Mouse (Mus musculus): ENCODE measurements around the gene Ptpn1.
A peak's percentile ranks its signal among the peaks of the same experiment; 100 is the strongest.

Gene Ptpn1

DNA sequence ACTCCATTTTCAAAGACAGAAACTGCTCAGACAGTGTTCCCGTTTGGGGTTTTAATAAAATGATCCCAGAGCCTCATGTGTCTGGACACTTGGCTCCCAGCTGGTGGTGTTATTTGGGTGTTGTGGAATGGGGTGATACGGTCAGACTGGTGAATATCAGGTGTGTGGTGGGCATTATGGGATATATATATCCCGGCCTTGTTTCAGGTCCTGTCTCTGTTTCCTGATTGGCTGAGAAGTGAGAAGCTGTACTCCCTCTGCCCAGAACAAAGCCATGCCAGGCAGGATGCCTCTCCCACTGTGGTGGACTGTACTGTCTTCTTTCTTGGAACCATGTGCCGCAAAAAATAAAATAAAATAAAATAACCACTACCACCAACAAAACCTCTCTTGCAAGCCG is 7.8 kb upstream of the Ptpn1 start:
- no peak for DNase-seq

DNA sequence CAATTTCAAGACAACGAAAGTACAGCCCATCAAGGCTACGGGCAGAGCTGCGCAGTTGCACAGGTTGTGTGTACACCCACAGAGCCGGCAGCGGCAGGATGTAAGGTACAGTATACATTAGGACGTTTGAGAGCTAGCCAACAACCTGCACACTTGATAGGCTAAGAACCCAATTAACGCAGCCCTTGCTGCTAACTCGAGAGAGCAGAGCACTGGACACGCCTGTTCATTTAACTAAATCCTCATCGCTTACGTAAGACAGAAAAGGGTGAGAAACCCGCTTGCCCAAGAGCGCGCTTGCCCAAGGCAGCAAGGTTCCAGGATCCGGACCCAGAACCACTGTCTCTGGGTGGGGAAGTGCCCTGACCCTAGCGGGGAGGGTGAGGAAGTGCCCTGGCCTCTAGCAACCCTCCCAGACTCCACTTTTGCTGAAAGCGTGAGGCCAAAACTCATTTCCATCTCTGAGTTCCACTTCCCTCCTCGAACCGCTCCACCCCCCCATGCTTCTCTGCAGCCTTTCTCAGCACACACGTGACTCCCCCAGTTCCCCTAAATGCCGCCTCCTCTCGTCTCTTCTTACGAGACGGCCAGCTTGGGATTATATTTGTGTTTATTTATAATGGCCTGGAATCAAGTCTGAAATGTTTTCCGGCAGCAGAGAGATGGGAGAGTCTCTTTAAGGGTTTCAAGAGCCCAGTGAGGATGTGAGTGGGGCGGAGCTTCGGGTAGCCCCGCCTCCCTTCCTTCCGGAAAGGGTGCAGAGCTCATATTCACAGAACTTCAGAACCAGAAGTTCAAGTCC is 6.9 kb upstream of the Ptpn1 start:
- peak; percentile 91 for DNase-seq

GRCm38 (mm10) chr2:167925841-167926800 is 5.7 kb upstream of the Ptpn1 start:
- no peak for DNase-seq

- no peak for DNase-seq
These were observed 3.8 kb upstream of the Ptpn1 start for GRCm38 (mm10) chr2:167928002-167928526.

- no peak for DNase-seq
These were observed 2.9 kb upstream of the Ptpn1 start for GRCm38 (mm10) chr2:167928972-167929371.

- no peak for DNase-seq
These were observed 882 bp upstream of the Ptpn1 start for GRCm38 (mm10) chr2:167930975-167931374.

GRCm38 (mm10) chr2:167932727-167933231 is 922 bp downstream of the Ptpn1 start:
- no peak for DNase-seq

- DNase-seq = no peak
These were observed 1.5 kb downstream of the Ptpn1 start for GRCm38 (mm10) chr2:167933397-167933796.

DNA sequence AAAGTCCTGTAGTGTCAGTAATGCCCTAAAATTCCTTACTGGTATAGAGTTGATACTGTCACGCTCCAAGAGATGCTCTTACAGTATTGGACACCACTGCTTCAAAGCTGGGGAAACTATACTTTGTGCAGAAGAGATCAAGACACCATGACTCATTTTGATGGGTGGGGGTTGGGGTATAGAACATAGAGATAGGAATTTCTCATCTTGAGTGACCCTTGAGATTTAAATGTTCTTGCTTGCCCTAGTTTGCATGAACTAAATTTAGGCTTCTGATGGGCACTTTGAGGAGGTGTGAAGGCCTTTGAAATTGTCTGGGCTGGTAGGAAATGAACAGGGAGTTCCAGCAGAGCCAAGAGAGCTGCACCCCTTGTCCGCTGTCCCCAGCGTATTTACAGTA is 4.1 kb downstream of the Ptpn1 start:
- DNase-seq = no peak

DNA sequence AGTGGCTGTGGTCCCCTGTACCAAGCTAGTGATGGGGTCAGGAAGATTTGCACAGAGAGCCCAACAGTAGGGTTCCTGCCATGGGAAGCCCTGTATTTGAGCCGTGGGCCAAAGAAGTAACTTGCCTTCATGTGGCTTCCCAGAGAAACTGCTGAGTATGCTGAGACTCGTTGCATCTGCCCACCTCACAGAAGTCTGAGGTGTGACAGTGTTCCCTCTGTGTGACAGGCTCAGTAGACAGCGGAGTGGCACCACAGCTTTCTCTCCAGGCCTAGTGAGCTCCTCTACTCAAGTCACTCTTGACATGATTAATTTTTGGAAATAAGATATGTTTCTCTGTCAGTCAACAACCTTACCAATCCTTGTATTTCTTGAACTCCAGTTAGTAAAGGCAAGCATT is 6.9 kb downstream of the Ptpn1 start:
- no peak for DNase-seq

DNA sequence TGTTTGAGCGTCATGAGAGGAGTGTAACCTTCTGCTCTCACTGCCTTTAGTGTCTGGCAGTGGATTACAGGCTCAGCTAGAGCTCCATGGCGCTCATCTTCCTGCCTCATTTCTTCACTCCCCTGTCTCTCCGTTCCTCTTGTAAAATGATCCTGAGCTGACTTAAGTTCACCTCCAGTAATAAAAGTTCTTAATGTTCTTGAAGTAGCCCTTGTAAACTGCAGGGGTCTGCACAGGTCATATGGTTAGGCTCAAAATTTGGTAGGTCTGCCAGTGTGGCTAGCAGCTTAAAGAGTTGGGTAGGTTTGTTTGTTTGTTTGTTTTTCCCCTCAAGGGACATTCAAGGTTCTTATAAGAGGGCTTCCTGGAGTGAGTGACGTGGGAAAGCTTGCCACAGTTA is 7.3 kb downstream of the Ptpn1 start:
- DNase-seq = no peak

- DNase-seq = no peak
These were observed 8.0 kb downstream of the Ptpn1 start for GRCm38 (mm10) chr2:167939632-167940399.

DNA sequence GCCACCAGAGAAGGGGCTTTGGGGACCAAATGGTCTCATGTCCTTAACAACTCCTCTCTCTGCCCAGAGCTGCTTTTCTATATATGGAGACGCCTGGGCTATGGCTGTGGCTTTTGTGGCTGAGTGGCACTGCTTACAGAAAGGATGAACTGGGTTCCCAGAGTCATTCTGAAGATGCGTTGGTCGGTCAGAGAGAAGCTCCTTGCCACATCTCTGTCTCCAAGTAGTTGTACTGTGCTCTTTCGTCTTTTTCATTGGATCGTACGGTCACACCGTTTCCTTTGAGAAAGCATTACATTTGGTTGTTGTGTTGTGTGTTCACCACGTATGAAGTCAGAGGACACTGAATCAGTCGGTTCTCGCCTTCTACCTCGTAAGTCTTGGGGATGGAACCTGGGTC is 8.8 kb downstream of the Ptpn1 start:
- no peak for DNase-seq

DNA sequence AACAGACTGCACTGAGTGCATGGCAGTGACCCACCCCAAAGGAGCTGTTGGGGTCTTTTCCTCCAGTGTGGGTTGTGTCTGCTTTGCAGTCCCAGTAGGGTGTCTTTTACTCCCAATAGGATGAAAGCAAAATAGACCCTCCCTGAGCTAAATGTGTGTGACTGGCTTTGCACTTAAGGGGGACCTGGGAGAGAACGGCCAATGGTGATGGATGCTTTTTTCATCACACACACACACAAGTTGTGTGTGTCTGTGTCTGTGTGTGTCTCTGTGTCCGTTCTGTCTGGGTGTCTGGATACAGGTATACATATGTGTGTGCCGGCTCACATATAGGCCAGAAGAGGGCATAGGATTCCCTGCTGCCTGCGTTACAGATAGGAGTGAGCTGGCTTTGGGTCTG is 9.5 kb downstream of the Ptpn1 start:
- no peak for DNase-seq

GRCm38 (mm10) chr2:167941745-167942176 is 9.9 kb downstream of the Ptpn1 start:
- DNase-seq = no peak

DNA sequence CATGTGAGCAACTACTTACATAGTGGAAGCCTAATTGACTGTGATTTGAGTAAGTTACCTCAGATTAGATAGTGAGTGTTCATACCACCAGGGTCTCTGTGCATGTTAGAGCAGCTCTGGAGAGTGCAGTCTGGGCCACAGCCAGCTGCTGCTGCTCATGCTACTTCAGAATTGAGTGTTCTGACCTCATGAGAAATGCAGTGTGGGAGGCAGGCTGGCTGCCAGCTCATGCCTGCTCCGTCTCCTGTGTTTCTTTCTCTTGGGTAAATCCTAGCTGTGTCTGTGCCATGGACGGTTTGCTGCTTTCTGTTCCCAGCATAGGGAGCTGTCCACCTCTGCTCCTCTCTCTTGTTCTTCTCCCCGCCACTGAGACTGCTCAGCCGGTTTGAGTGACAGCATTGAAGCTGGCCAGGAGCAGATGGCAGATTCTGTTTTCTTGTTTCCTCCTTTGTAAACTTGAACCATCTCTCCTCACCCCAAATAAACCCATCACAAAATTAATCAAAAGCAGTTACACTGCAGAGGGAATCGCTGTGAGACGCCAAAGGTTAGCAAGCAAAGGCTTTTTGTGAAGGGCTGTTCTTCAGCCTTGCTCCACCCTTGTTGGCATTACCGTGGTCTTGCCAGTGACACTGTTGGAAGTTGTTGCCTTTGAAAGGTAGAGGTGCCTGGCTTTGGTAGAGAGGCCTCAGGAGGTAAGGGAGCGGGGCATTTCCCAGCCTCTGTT is 10.5 kb downstream of the Ptpn1 start:
- DNase-seq = peak; percentile 77

DNA sequence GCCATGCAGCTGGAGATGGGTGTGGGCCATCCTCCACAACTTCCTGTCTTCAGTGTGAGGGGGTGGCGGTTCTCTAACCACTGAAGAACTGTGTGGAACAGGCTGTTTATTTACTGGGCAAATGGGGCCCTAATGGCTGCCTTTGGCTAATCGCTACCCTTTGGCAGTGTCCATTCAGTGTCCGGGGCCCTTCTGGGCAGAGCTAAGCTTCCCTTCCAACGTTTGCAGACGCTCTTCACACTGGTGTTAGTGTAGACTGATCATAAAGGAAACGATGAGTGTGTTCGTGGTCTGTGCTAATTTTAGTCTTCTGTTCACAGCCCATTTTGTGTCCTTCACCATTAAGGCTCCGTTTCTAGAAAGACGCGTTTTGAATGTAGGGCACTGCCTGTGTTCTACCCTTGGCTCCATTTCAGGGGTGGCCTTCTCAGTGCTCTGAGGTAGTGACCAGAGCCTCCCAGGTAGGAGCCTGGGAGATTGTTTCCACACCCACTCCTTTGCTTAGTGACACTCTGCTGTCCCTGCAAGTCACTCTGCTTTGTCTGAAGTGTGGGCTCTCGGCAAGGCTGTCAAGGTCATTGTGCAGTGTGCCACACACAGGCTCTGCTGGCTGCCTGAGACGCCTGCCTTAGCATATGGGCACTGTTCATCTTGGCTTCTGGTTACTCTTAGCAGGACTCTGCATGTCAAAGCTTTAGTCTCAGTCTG is 11.2 kb downstream of the Ptpn1 start:
- DNase-seq = no peak

DNA sequence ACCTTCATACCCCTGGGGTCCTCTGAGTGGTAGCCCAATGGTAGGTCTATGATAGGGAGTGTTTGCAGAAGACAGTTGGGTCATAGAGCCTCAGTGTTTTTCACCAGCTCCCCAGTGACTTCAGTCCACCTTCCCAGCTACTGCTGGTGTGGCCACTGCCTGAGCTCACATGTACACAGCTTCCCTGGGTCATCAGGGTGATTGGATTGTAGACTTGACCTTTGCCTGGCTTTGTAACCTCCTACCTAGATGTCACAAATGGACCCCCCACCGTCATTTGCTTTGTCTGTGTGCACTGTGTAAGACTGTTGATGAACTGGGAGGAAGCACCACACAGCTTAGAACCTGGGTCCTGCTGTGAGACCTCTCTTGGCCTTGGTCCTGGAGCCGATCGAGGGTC is 12.3 kb downstream of the Ptpn1 start:
- no peak for DNase-seq

DNA sequence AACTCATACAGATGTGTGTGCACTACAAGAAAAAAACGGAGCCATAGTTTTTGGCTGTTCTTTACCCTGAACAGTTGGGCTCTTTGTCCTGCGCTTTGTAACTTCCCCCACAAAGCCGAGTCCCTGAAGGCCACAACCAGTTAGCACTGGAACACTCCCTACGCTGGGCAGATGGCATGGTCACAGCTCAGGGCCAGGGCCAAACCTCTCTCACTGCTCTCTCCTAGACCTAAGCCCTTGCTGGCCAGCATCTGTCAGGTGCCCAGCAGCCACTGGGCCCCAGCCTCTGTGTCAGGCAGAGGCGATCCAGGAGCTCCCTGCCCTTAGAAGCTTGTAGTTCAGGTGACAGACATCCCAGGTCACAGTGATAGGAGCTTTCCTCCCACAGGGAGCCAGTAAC is 13.6 kb downstream of the Ptpn1 start:
- no peak for DNase-seq

GRCm38 (mm10) chr2:167947251-167947650 is 15.4 kb downstream of the Ptpn1 start:
- DNase-seq = no peak

DNA sequence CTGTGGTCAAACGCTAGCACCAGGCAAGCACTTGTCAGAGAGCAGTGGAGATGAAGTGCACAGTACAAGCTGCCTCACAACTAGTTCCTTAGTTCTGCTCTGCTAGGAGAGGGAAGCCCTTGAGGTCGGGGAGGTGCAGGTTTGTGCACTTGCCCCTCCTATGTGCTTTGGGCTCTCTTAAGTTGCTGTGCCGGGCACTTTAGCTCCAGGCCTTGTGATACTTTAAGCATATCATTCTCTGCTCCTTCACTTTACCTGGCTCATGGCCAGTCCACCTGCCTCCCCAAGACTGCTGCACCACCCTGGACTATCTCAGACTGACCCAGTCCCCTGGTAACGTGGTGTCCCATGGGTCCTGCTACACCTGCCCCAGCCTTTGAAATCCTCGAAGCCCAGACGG is 16.2 kb downstream of the Ptpn1 start:
- no peak for DNase-seq
